Mouse (Mus musculus) spleen, postnatal 4 days (tissue): ENCODE results near the gene Dmrtc1a.
"Not testable (repeated sequence)": the region's sequence is repeated elsewhere in the genome, so short reads cannot be mapped to it uniquely, and the experiment has no call there.

Source experiments
- DNase-seq, 2 experiments: peaks; one replicate each; pipeline ENCODE4 v3.0.0; 2022; ENCODE audit warnings: low spot score in 2 of 2

Gene Dmrtc1a

DNA sequence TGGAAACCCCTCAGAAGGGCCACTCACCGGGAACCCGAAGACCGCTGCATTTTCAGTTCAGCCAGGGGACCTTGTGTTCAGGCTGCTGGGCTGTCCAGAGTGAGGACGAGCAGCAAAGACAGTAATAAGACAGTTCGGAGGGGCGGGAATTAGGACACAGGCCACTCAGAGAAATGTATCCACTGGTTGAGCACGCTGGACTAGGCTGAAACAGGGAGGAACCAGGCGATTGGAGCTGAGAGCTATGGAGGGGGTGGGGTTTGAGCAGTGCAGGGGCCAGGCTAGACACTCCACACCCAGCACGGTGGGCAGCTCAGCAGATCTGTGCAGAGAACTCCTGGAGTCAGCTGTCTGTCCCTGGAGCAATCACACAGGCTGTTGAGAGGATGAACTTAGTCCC, at the start of gene Dmrtc1a, which contains the start of gene 1700011M02Rik:
Dmrtc1a (minus strand) TSS at position 101 of the 400 bp plus-strand sequence.
1700011M02Rik (plus strand) TSS at position 319 of the 400 bp plus-strand sequence.
- peak in 1 of 2 experiments; percentile 24 for DNase-seq

DNA sequence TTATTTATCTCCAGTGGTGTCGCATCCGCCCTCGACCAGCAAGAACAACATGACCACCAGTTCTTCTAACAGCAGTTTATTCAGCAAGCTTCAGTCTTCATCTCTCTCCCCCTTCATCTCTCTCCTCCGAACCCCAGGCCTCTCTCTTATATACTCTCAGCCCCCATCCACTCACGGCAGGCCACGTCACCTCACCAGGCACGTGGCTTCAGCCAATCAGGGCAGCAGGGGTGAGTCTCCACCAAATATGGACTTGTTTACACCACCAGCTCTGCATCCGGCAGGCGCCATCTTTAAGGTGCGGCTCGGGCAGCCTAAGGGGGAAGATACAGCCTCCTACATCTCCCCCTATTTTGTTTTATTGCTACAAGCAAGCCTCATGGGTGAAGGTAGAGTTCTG, 41.6 kb upstream of the Dmrtc1a start:
- not testable (repeated sequence) for DNase-seq

DNA sequence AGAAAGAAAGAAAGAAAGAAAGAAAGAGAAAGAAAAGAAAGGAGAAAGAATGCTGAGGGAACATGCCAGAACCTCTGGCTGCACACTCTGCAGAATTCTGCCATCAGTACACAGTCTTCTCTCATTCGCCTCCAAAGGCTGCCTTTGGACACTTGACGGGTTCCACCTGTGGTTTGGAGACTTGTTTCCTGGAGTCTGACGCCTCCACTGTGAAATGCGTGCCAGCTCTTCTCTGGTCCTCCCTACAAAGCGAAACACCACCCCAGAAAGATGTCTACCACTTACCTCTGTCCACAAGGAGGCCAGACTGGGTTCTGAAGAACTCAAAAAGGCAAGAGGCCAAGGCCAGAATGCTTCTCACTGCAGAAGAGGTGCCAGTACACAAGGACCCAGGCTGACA, 28.3 kb upstream of the Dmrtc1a start:
- no peak for DNase-seq

DNA sequence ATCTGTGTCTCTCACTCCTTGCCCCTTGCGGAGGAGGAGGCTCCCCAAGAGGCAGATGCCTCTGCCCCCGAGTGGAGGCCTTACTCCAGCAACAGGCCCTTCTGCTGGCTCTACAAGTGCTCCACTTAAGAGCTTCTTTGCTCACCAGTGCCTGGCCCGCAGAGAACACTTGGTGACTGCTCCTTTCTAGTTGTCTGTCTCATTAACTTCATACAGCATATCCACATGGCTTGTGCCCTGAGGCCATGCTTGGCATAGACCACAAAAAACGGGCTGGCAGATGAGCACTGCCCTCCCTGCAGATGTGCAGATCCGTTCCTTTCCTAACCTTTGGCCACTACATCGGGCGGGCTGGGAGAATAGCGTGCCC, 25.9 kb upstream of the Dmrtc1a start:
- no peak for DNase-seq

- no peak for DNase-seq
Observed at GRCm38 (mm10) chrX:102933571-102934394, 25.3 kb upstream of the Dmrtc1a start.

DNA sequence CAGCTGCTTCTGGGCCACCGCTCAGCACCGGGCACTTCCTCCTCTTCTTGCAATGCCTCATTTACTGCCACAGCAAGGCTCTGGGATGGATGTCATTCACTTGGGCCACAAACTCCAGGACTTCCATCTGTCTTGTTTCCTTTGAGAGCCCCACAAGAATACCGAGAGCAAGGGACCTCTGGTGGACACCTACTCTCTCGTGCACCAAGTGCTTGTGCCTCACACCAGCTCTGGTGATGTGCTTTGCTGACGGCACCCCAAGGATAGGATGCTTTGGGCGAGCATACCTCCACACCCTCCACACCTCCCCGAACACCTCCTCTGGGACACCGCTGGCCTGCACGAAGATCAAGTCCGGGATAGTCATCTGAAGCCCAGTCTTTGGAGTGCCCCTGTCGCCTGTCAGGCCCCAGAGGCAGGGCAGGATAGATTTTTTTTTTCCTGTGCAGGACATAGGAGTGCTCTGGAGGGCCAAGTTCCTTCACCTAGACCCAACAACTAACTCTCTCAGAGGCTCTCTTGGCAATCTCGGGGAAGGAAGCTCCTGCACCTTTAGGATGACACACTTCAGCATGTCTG, 24.6 kb upstream of the Dmrtc1a start:
- no peak for DNase-seq

GRCm38 (mm10) chrX:102928072-102928471, 19.6 kb upstream of the Dmrtc1a start, which contains the start of gene 1700018G05Rik:
1700018G05Rik (plus strand) TSS chrX:102928372.
- DNase-seq, result not testable (repeated sequence)

DNA sequence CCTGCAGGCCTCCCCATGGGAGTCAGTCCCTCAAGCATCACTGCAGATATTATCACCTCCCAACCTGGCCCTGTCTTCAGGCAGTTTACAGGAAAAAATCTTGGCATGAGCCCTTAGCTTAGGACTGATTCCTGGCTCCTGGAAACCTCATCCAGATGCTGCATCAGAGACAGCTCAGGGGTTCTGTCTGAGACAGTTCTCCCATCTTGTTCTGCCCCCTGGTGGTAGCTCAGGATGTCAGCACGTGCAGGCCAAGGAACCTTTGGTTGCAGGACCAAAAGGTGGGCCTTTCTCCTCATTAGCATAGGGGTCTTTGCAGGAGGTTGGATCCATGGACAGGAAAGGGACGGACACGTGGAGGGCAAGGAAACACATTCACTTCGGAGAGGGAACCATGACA, 18.2 kb upstream of the Dmrtc1a start:
- not testable (repeated sequence) for DNase-seq

DNA sequence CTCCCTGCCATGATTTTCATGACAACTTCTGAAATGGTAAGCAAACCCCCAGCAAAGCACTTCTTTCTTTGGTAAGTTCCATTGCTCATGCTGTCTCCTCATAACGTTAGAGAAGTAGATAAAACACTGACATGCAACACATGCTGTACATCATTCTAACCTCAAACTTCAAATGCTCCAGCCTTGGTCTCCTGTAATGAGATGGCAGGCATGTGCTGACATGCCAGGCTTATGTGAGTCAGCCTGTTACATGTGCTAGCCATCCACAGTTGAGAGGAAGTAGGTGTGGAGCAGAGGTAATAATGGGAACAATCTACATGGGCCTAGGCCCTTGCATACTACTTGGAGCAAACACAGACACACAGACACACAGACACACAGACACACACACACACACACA, 6.3 kb upstream of the Dmrtc1a start:
- not testable (repeated sequence) for DNase-seq

DNA sequence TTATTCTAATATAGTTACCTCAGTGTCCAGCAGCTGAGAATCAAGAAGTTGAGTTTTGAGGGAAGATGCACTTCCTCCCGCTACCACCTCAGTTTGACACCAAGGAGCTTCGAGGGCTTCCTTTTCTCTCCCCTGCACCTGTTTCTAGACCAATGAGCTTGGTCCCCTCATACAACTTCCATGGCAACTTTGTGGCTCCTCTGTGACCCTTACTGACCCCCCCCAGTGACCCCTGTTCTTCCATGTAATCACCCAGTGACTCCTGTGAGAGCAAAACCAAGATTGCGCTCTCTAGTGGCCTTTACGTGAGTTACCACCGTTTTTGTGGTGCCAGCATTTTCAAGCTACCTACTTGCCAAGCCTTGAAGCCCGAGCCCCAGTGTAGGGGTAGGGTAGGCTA, 40.6 kb downstream of the Dmrtc1a start, which contains the start of gene 1700031F05Rik:
1700031F05Rik (minus strand) TSS at position 101 of the 400 bp plus-strand sequence.
- DNase-seq, result no peak

DNA sequence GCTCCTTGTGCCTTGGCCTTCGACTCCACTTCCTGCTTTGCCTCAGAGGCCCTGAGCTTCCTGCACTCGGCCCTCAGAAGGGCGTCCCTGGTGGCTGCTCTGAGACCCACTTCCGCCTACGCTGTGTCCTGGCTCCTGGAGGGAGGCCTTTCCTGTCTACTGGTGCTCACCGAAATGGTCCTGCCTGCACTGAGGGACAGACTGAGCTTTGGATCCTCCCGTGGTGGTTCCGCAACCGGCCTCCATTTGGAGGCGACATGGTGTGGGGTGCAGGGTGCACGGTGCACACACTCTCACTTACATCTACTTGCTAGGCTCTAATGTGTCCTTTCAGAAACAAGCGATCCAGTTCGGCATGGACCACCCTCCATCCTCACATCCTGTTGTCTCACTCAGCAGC, 54.0 kb downstream of the Dmrtc1a start, which contains the start of gene Dmrtc1c2:
Dmrtc1c2 (minus strand) TSS at position 101 of the 400 bp plus-strand sequence.
- not testable (repeated sequence) for DNase-seq
